Mouse (Mus musculus) T-helper 2 cell (primary cell): ENCODE measurements around the gene Slc35b4.

Source experiments
- in situ Hi-C: fragments of 300-600 bp; cut with MboI, MseI; formaldehyde crosslinking; loops from one replicate; pipeline ENCODE4 v1.15.1; 2025; ENCODE audit warnings: high pct_unique_total_duplicates

Slc35b4 gene

GRCm38 (mm10) chr6:34138366-34138765 lies 38.5 kb downstream of the Slc35b4 start:
- in situ Hi-C loops, result no loop called here

DNA sequence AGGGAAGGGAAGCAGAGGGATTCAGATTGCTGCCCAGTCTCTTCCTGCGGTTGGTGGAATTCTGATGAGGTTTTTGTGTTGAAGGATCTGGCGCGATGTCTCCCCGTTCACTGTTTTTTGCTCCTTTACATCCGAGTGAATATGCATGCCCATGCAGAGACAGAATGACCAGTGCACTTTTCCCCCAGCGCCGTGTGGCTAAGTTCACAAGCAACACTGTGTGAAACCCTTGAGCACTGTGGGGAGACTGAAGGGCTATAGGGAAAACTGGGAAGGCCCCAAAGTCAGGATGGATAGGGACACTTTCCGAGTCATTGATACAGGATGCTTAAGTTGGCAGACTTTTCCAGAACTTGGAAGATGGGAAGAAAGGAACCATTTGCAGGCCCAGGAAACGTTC lies 44.5 kb downstream of the Slc35b4 start:
- in situ Hi-C loops, result no loop called here

DNA sequence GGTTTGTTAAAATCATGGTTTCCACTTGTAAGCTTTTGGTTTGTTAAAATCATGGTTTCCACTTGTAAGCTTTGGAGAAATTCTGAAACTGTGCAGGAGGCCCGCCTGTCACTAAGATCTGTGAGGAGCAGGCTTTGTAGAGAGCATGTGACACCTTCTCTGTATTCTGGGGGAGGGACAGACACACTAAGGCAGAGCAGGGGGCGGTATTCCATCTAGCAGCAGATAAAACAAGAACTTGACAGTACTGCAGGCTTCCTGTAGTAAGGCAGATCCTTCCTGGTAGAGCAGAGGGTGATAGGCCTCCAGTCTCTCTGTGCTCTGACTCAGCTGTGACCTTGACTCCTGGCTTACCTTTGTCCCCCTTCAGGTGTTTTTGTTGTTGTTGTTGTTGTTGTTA lies 47.6 kb downstream of the Slc35b4 start:
- in situ Hi-C loops, result no loop called here

- in situ Hi-C loops, result no loop called here
Observed at GRCm38 (mm10) chr6:34124401-34124800, 52.5 kb downstream of the Slc35b4 start.

- in situ Hi-C loops, result no loop called here
Observed at GRCm38 (mm10) chr6:34116838-34117478, 60.0 kb downstream of the Slc35b4 start.

DNA sequence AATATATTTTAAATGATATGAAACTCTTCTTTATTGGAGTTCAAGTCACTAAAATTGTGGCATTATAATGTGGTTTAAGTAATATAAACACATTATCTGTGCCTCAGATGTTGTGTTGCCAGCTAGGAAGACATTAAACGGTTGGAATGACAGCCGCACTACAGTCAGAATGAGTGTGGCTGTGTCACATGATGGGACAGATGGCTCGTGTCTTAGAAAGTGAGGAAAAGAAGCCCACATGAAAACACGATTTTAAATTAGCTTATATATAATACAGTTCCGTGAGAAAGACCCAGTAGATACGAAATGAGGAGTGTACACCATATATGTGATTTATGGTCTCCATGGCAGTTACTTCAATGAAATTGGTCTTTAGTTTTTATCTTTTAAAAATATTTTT lies 65.5 kb downstream of the Slc35b4 start:
- in situ Hi-C loops, result no loop called here

GRCm38 (mm10) chr6:34110571-34110970 lies 66.3 kb downstream of the Slc35b4 start:
- in situ Hi-C loops, result no loop called here
